Comparison of ENCODE assay signal across 8 mouse cellular contexts in the genomic region with DNA sequence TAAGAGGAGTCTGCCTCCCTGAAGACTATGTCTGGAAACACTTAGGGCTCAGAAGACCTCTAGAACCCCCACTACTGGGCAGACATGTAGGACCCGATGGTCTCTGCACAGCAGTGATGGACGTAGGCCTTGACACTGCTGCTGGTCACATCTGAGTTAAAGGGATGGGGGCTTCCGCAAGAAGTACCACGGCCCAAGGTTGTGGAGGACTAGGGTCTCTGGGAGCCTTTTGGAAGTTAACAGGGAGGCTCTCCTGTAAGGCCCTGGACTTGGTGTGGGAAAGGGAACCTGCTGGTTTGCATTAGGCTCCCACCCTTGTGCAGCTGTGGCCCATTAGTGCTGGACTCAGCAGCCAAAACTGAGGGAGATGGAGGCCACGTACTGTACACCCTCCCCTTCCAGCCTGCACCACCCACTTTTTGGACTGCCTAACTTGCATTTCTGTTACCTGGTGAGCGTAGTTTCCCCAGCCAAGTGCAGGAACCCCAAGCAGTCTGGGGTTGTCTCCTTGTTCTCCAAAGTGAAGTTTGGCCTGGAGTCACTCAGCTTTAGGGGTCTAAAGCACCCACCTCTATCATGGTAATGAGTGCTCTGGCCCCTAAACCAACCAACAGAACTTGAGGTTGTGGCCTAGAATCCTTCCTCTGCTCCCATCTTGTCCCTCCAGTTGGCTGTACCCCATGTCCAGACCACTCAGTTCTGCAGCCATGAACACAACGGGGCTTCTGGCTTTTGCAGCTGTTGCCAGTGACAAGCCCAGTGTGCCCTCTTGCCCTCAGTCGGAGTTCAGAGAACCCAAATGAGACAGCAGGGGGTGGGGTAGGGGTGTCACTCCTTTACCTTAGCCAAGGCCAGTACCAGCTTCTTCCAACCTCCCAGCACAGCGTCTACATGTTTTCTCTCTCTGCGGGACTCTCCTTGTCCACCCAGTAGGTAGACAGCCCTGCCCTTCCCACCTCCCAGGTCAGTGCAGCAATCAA. TPM values are rescaled to one million over a fixed set of nuclear protein-coding genes. Genes with fewer than 3 reads are reported as not detected.
DNase-seq lines count a peak whose midpoint lies in the region; ATAC-seq and TF ChIP-seq lines count a peak whose summit lies in the region.

No protein-coding gene starts in this region.

- H3K27ac ChIP-seq in ES-Bruce4 (ENCODE audit: insufficient read depth, low read length): no peak overlapping the region
- no peak overlapping the region for H3K27ac ChIP-seq in forebrain, embryonic 12.5 days
- 0 out of 2 replicates have a peak overlapping the region, but pooled peaks have one; percentile 93 for H3K27ac ChIP-seq in intestine, embryonic 15.5 days
- no peak overlapping the region for H3K27ac ChIP-seq in neural tube, embryonic 11.5 days (ENCODE audit: low read depth, low read length)

- peaks cover 3% of the 10 kb centered on the region for H3K4me1 ChIP-seq in ES-Bruce4 (ENCODE audit: control insufficient read depth, insufficient read depth, low read length)
- H3K4me1 ChIP-seq in forebrain, embryonic 12.5 days: peaks cover 40% of the 10 kb centered on the region
- H3K4me1 ChIP-seq in intestine, embryonic 15.5 days (replicated peaks): peaks cover 32% of the 10 kb centered on the region
- peaks cover 20% of the 10 kb centered on the region for H3K4me1 ChIP-seq in neural tube, embryonic 11.5 days (ENCODE audit: control insufficient read depth, insufficient read depth, low read length)

- H3K36me3 ChIP-seq in ES-Bruce4 (ENCODE audit: control insufficient read depth, insufficient read depth, low read length, poor library complexity, severe bottlenecking): peaks cover 10% of the 10 kb centered on the region
- peaks cover 43% of the 10 kb centered on the region for H3K36me3 ChIP-seq in forebrain, embryonic 12.5 days (replicated peaks)
- H3K36me3 ChIP-seq in intestine, embryonic 15.5 days: peaks cover 27% of the 10 kb centered on the region
- H3K36me3 ChIP-seq in neural tube, embryonic 11.5 days (ENCODE audit: control insufficient read depth, insufficient read depth, low read length): peaks cover 14% of the 10 kb centered on the region

- peak overlapping the region; percentile 87; the same call in 1 of the 2 replicates for H3K9ac ChIP-seq in ES-Bruce4 (ENCODE audit: low read depth, poor library complexity, severe bottlenecking)
- H3K9ac ChIP-seq in forebrain, embryonic 12.5 days: 0 out of 2 replicates have a peak overlapping the region, but pooled peaks have one; percentile 94
- peak overlapping the region; percentile 84; the same call in 1 of the 2 replicates for H3K9ac ChIP-seq in intestine, embryonic 15.5 days
- no peak overlapping the region; the same call in 1 of the 2 replicates for H3K9ac ChIP-seq in neural tube, embryonic 11.5 days (ENCODE audit: low read length)

- no peak for TF ChIP-seq POLR2A in ES-Bruce4 (IDR thresholded peaks at IDR 0.05; ENCODE audit: insufficient read depth, low read length)

- no peak for ATAC-seq in forebrain, embryonic 12.5 days (ENCODE audit: low FRiP score)
- no peak for ATAC-seq in intestine, embryonic 15.5 days
- no peak for ATAC-seq in neural tube, embryonic 11.5 days (ENCODE audit: insufficient read depth, low FRiP score, low TSS enrichment)

- TF ChIP-seq EP300 in ES-Bruce4 (IDR thresholded peaks at IDR 0.05; ENCODE audit: insufficient read depth, low read depth, low read length): no peak

- H3K9me3 ChIP-seq in ES-Bruce4 (replicated peaks; ENCODE audit: control insufficient read depth, insufficient read depth, low read length, poor library complexity, severe bottlenecking): no peaks in the 10 kb centered on the region
- H3K9me3 ChIP-seq in forebrain, embryonic 12.5 days: no peaks in the 10 kb centered on the region
- H3K9me3 ChIP-seq in intestine, embryonic 15.5 days: no peaks in the 10 kb centered on the region
- no peaks in the 10 kb centered on the region for H3K9me3 ChIP-seq in neural tube, embryonic 11.5 days (ENCODE audit: control insufficient read depth, low read length)

- intact Hi-C loops in heart, postnatal 25 days (cut with DNase I): no loop called here
- intact Hi-C loops in left cerebral cortex, postnatal 4 days (cut with DNase I): loop anchor here (10.0 kb wide), 1 partner anchor 283 kb away; no protein-coding TSS in a partner anchor

- no peak for TF ChIP-seq CTCF in ES-Bruce4 (IDR thresholded peaks at IDR 0.05; ENCODE audit: low read depth, low read length)

- WGBS in forebrain, embryonic 12.5 days: 55% methylated on average over 10 of the region's 10 CpGs
- 52% methylated on average over 10 of the region's 10 CpGs for WGBS in intestine, embryonic 15.5 days
- 55% methylated on average over 10 of the region's 10 CpGs for WGBS in neural tube, embryonic 11.5 days

- peak; percentile 95 for DNase-seq in heart, adult 11 months
- no peak for DNase-seq in heart, postnatal 25 days (ENCODE audit: low spot score)
- DNase-seq in neural tube, embryonic 11.5 days (ENCODE audit: low spot score): peak; percentile 33
- DNase-seq in left cerebral cortex, postnatal 4 days: no peak
- no peak for DNase-seq in Muller cell, postnatal 12 days (ENCODE audit: inconsistent ontology term)

- H3K4me3 ChIP-seq in ES-Bruce4 (ENCODE audit: low read depth, low read length): peak overlapping the region; percentile 76
- H3K4me3 ChIP-seq in forebrain, embryonic 12.5 days (replicated peaks): peak overlapping the region; percentile 84
- peak overlapping the region; percentile 90 for H3K4me3 ChIP-seq in intestine, embryonic 15.5 days (replicated peaks)
- peak overlapping the region; percentile 92 for H3K4me3 ChIP-seq in neural tube, embryonic 11.5 days (ENCODE audit: low read depth, low read length)

- peak overlapping the region; percentile 97 for H3K4me2 ChIP-seq in forebrain, embryonic 12.5 days
- peak overlapping the region; percentile 96 for H3K4me2 ChIP-seq in intestine, embryonic 15.5 days (replicated peaks)
- H3K4me2 ChIP-seq in neural tube, embryonic 11.5 days (ENCODE audit: low read depth): peak overlapping the region; percentile 99

- H3K27me3 ChIP-seq in ES-Bruce4 (ENCODE audit: control insufficient read depth, insufficient read depth, low read length, poor library complexity, severe bottlenecking): no peaks in the 10 kb centered on the region
- no peaks in the 10 kb centered on the region for H3K27me3 ChIP-seq in forebrain, embryonic 12.5 days
- no peaks in the 10 kb centered on the region for H3K27me3 ChIP-seq in intestine, embryonic 15.5 days (replicated peaks)
- H3K27me3 ChIP-seq in neural tube, embryonic 11.5 days (ENCODE audit: control insufficient read depth, insufficient read depth, low read length): no peaks in the 10 kb centered on the region

RNA-seq across cellular contexts. Expression of a gene that starts 1.0 kb away (rescaled TPM):
- 100 to 1,000 TPM; 116 to 128 TPM for total RNA-seq in heart, postnatal 25 days (2021)
- 5.9 and 6.5 TPM in 2 replicates for polyA plus RNA-seq in ES-Bruce4 (2011; ENCODE audit: insufficient read depth, insufficient read length, low read depth, missing spikeins)
- polyA plus RNA-seq in forebrain, embryonic 12.5 days (2016; fragmentation: Nextera tagmentation; extraction: Ambion mirVana): 9.5 and 10.8 TPM in 2 replicates
- 13.0 and 14.0 TPM in 2 replicates for polyA plus RNA-seq in intestine, embryonic 15.5 days (2015; fragmentation: Nextera tagmentation; extraction: Ambion mirVana)
- 6.7 and 7.0 TPM in 2 replicates for polyA plus RNA-seq in neural tube, embryonic 11.5 days (2014; fragmentation: Nextera tagmentation; extraction: Ambion mirVana)
- total RNA-seq in left cerebral cortex, postnatal 4 days (2021): 10 to 100 TPM; 87.2 to 91.9 TPM

RNA-seq across cellular contexts. Expression of a gene that starts 19.3 kb away (rescaled TPM):
- 10 to 100 TPM; 10.1 to 10.5 TPM for total RNA-seq in heart, postnatal 25 days (2021)
- 0.27 TPM in 1 of 2 replicates, not detected in the other for polyA plus RNA-seq in ES-Bruce4 (2011; ENCODE audit: insufficient read depth, insufficient read length, low read depth, missing spikeins)
- 0.28 TPM in 1 of 2 replicates, not detected in the other for polyA plus RNA-seq in forebrain, embryonic 12.5 days (2016; fragmentation: Nextera tagmentation; extraction: Ambion mirVana)
- 0.29 and 0.39 TPM in 2 replicates for polyA plus RNA-seq in intestine, embryonic 15.5 days (2015; fragmentation: Nextera tagmentation; extraction: Ambion mirVana)
- 3.6 and 4.6 TPM in 2 replicates for polyA plus RNA-seq in neural tube, embryonic 11.5 days (2014; fragmentation: Nextera tagmentation; extraction: Ambion mirVana)
- total RNA-seq in left cerebral cortex, postnatal 4 days (2021): 1 to 10 TPM; 1.3 TPM

RNA-seq across cellular contexts. Expression of a gene that starts 34.2 kb away (rescaled TPM):
- 100 to 1,000 TPM; 118 to 123 TPM for total RNA-seq in heart, postnatal 25 days (2021)
- polyA plus RNA-seq in ES-Bruce4 (2011; ENCODE audit: insufficient read depth, insufficient read length, low read depth, missing spikeins): not detected in 2 replicates
- polyA plus RNA-seq in forebrain, embryonic 12.5 days (2016; fragmentation: Nextera tagmentation; extraction: Ambion mirVana): not detected in 2 replicates
- polyA plus RNA-seq in intestine, embryonic 15.5 days (2015; fragmentation: Nextera tagmentation; extraction: Ambion mirVana): 1.1 and 1.5 TPM in 2 replicates
- 0.13 TPM in 1 of 2 replicates, not detected in the other for polyA plus RNA-seq in neural tube, embryonic 11.5 days (2014; fragmentation: Nextera tagmentation; extraction: Ambion mirVana)
- total RNA-seq in left cerebral cortex, postnatal 4 days (2021): under 1 TPM in 1 of 2 experiments, not detected in 1; 0.93 TPM

RNA-seq across cellular contexts. Expression of a gene that starts 39.2 kb away (rescaled TPM):
- total RNA-seq in heart, postnatal 25 days (2021): 10 to 100 TPM; 29.1 to 38.1 TPM
- polyA plus RNA-seq in ES-Bruce4 (2011; ENCODE audit: insufficient read depth, insufficient read length, low read depth, missing spikeins): 109 and 117 TPM in 2 replicates
- 75.7 and 78.2 TPM in 2 replicates for polyA plus RNA-seq in forebrain, embryonic 12.5 days (2016; fragmentation: Nextera tagmentation; extraction: Ambion mirVana)
- polyA plus RNA-seq in intestine, embryonic 15.5 days (2015; fragmentation: Nextera tagmentation; extraction: Ambion mirVana): 57.9 and 62.6 TPM in 2 replicates
- polyA plus RNA-seq in neural tube, embryonic 11.5 days (2014; fragmentation: Nextera tagmentation; extraction: Ambion mirVana): 56.9 and 61.7 TPM in 2 replicates
- 100 to 1,000 TPM; 145 to 152 TPM for total RNA-seq in left cerebral cortex, postnatal 4 days (2021)

RNA-seq across cellular contexts. Expression of a gene that starts 48.0 kb away (rescaled TPM):
- total RNA-seq in heart, postnatal 25 days (2021): 100 to 1,000 TPM; 138 to 145 TPM
- polyA plus RNA-seq in ES-Bruce4 (2011; ENCODE audit: insufficient read depth, insufficient read length, low read depth, missing spikeins): 51.6 and 51.9 TPM in 2 replicates
- polyA plus RNA-seq in forebrain, embryonic 12.5 days (2016; fragmentation: Nextera tagmentation; extraction: Ambion mirVana): 97.5 and 104 TPM in 2 replicates
- polyA plus RNA-seq in intestine, embryonic 15.5 days (2015; fragmentation: Nextera tagmentation; extraction: Ambion mirVana): 141 and 147 TPM in 2 replicates
- polyA plus RNA-seq in neural tube, embryonic 11.5 days (2014; fragmentation: Nextera tagmentation; extraction: Ambion mirVana): 134 and 135 TPM in 2 replicates
- 10 to 100 TPM; 60.1 to 60.6 TPM for total RNA-seq in left cerebral cortex, postnatal 4 days (2021)

Comparison
In these comparisons a context has a peak if more than half of its experiments do, and no peak if none do; other contexts are left out.
1. DNase-seq: peak in heart, adult 11 months (single experiment) and neural tube, embryonic 11.5 days (single experiment); none in heart, postnatal 25 days (single experiment), left cerebral cortex, postnatal 4 days (single experiment) and Muller cell, postnatal 12 days (single experiment).
2. Peak in every context shown above with its lines, with median percentiles within 50 percentile points of each other: H3K4me3 ChIP-seq and H3K4me2 ChIP-seq.